Mouse (Mus musculus): ENCODE measurements around the gene Mmp3. TPM values are rescaled to one million over a fixed set of nuclear protein-coding genes. Genes with fewer than 3 reads are reported as not detected.
"Not testable (repeated sequence)": the region's sequence is repeated elsewhere in the genome, so short reads cannot be mapped to it uniquely, and the experiment has no call there.

The Mmp3 gene
- 0.07 TPM in 1 of 2 replicates, not detected in the other for polyA plus RNA-seq (2015; fragmentation: Nextera tagmentation; extraction: Ambion mirVana)

DNA sequence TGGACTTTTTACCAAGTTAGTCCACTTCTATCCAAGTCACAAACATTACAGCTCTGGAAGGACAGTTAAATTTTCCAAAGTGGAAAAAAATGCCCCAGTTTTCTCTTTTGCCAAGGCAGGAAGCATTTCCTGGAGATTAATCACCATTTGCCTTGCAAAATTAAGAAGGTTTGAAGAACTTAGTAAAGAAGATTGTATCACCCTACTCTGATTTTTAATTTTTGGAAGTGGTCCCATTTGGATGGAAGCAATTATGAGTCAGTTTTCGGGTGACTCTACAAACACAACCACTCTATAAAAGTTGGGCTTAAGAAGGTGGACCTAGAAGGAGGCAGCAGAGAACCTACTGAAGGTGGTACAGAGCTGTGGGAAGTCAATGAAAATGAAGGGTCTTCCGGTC is at the start of gene Mmp3:
TSS of gene Mmp3 (plus strand) at position 301 of the 400 bp plus-strand sequence.
- H3K4me3 ChIP-seq (ENCODE audit: low read depth, low read length) = no peak within 1 kb of the TSS
- H3K4me2 ChIP-seq (replicated peaks; ENCODE audit: low read depth) = no peak within 1 kb of the TSS
- no peaks in the 10 kb centered on the region for H3K36me3 ChIP-seq (ENCODE audit: control insufficient read depth, insufficient read depth)
- no peak for ATAC-seq
- H3K27me3 ChIP-seq (replicated peaks; ENCODE audit: control insufficient read depth, insufficient read depth, low read length) = no peaks in the 10 kb centered on the region
- H3K27ac ChIP-seq (ENCODE audit: low read depth, low read length) = no peak within 1 kb of the TSS
- WGBS = 85% methylated on average over 2 of the region's 2 CpGs
- no peaks in the 10 kb centered on the region for H3K9me3 ChIP-seq (ENCODE audit: control insufficient read depth)
- H3K4me1 ChIP-seq (replicated peaks; ENCODE audit: control insufficient read depth, insufficient read depth, low read length) = no peaks in the 10 kb centered on the region
- no peak for TF ChIP-seq CTCF (IDR thresholded peaks at IDR 0.05; ENCODE audit: low read depth)
- H3K9ac ChIP-seq (ENCODE audit: low read depth, low read length) = no peak within 1 kb of the TSS

GRCm38 (mm10) chr9:7396556-7396955 is 49.1 kb upstream of the Mmp3 start:
- not testable (repeated sequence) for H3K9ac ChIP-seq (ENCODE audit: low read depth, low read length); H3K4me2 ChIP-seq (replicated peaks; ENCODE audit: low read depth); H3K4me3 ChIP-seq (ENCODE audit: low read depth, low read length); H3K36me3 ChIP-seq (ENCODE audit: control insufficient read depth, insufficient read depth); ATAC-seq; H3K4me1 ChIP-seq (replicated peaks; ENCODE audit: control insufficient read depth, insufficient read depth, low read length); H3K9me3 ChIP-seq (ENCODE audit: control insufficient read depth); H3K27ac ChIP-seq (ENCODE audit: low read depth, low read length); H3K27me3 ChIP-seq (replicated peaks; ENCODE audit: control insufficient read depth, insufficient read depth, low read length)
- WGBS = 75% methylated on average over 8 of the region's 8 CpGs

GRCm38 (mm10) chr9:7453302-7453701 is 7.7 kb downstream of the Mmp3 start:
- no peaks in the 10 kb centered on the region for H3K4me1 ChIP-seq (replicated peaks; ENCODE audit: control insufficient read depth, insufficient read depth, low read length)
- no peak for TF ChIP-seq CTCF (IDR thresholded peaks at IDR 0.05; ENCODE audit: low read depth)
- no peaks in the 10 kb centered on the region for H3K36me3 ChIP-seq (ENCODE audit: control insufficient read depth, insufficient read depth)
- no peaks in the 10 kb centered on the region for H3K27me3 ChIP-seq (replicated peaks; ENCODE audit: control insufficient read depth, insufficient read depth, low read length)
- H3K9me3 ChIP-seq (ENCODE audit: control insufficient read depth) = no peaks in the 10 kb centered on the region
- WGBS = 88% methylated on average over 2 of the region's 2 CpGs
- no peak overlapping the region for H3K27ac ChIP-seq (ENCODE audit: low read depth, low read length)
- no peak overlapping the region for H3K4me3 ChIP-seq (ENCODE audit: low read depth, low read length)
- no peak overlapping the region for H3K4me2 ChIP-seq (replicated peaks; ENCODE audit: low read depth)
- H3K9ac ChIP-seq (ENCODE audit: low read depth, low read length) = no peak overlapping the region
- ATAC-seq = no peak

- H3K27me3 ChIP-seq (replicated peaks; ENCODE audit: control insufficient read depth, insufficient read depth, low read length) = no peaks in the 10 kb centered on the region
- H3K9ac ChIP-seq (ENCODE audit: low read depth, low read length) = no peak overlapping the region
- H3K27ac ChIP-seq (ENCODE audit: low read depth, low read length) = no peak overlapping the region
- TF ChIP-seq CTCF (IDR thresholded peaks at IDR 0.05; ENCODE audit: low read depth) = no peak
- no peak overlapping the region for H3K4me3 ChIP-seq (ENCODE audit: low read depth, low read length)
- H3K9me3 ChIP-seq (ENCODE audit: control insufficient read depth) = no peaks in the 10 kb centered on the region
- H3K4me2 ChIP-seq (replicated peaks; ENCODE audit: low read depth) = no peak overlapping the region
- WGBS = 92% methylated on average over 1 of the region's 1 CpGs
- ATAC-seq = no peak
- H3K36me3 ChIP-seq (ENCODE audit: control insufficient read depth, insufficient read depth) = no peaks in the 10 kb centered on the region
- no peaks in the 10 kb centered on the region for H3K4me1 ChIP-seq (replicated peaks; ENCODE audit: control insufficient read depth, insufficient read depth, low read length)
These were observed 24.6 kb downstream of the Mmp3 start for GRCm38 (mm10) chr9:7470262-7470661.

GRCm38 (mm10) chr9:7483684-7484394 is 38.2 kb downstream of the Mmp3 start:
- H3K36me3 ChIP-seq (ENCODE audit: control insufficient read depth, insufficient read depth) = no peaks in the 10 kb centered on the region
- no peak overlapping the region for H3K9ac ChIP-seq (ENCODE audit: low read depth, low read length)
- H3K9me3 ChIP-seq (ENCODE audit: control insufficient read depth) = no peaks in the 10 kb centered on the region
- H3K27me3 ChIP-seq (replicated peaks; ENCODE audit: control insufficient read depth, insufficient read depth, low read length) = no peaks in the 10 kb centered on the region
- H3K4me1 ChIP-seq (replicated peaks; ENCODE audit: control insufficient read depth, insufficient read depth, low read length) = no peaks in the 10 kb centered on the region
- H3K4me2 ChIP-seq (replicated peaks; ENCODE audit: low read depth) = no peak overlapping the region
- no peak overlapping the region for H3K4me3 ChIP-seq (ENCODE audit: low read depth, low read length)
- TF ChIP-seq CTCF (IDR thresholded peaks at IDR 0.05; ENCODE audit: low read depth) = no peak
- ATAC-seq = no peak
- 67% methylated on average over 5 of the region's 5 CpGs for WGBS
- H3K27ac ChIP-seq (ENCODE audit: low read depth, low read length) = no peak overlapping the region

DNA sequence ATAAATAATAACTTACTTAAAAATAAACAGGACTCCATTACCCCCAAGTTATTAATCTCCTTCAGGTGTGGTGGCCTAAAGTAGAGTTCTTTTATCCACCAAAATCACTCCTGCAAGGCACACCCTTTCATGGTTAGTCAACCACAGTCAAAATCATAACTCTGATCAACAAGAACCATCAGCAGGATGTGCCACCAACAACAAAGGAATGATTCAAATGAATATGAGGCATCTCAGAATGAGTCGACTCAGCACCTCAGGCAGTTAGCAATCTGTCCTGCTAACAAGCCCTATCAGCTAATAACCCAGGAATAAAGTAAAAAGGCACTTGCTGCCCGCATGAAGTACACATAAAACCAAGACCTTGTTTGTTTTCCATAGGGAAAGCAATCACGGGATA is 55.5 kb downstream of the Mmp3 start:
- Histone ChIP-seq H3K4me3 (ENCODE audit: low read depth, low read length) (no peak overlapping the region), H3K4me2 (replicated peaks; ENCODE audit: low read depth) (no peak overlapping the region), H3K4me1 (replicated peaks; ENCODE audit: control insufficient read depth, insufficient read depth, low read length) (no peaks in the 10 kb centered on the region), H3K9me3 (ENCODE audit: control insufficient read depth) (no peaks in the 10 kb centered on the region), H3K9ac (ENCODE audit: low read depth, low read length) (no peak overlapping the region), H3K36me3 (ENCODE audit: control insufficient read depth, insufficient read depth) (no peaks in the 10 kb centered on the region), H3K27ac (ENCODE audit: low read depth, low read length) (no peak overlapping the region), H3K27me3 (replicated peaks; ENCODE audit: control insufficient read depth, insufficient read depth, low read length) (no peaks in the 10 kb centered on the region)
- ATAC-seq = no peak
- no peak for TF ChIP-seq CTCF (IDR thresholded peaks at IDR 0.05; ENCODE audit: low read depth)
- WGBS = 80% methylated on average over 3 of the region's 3 CpGs
